Mouse (Mus musculus) heart, embryonic 12.5 days (tissue): ENCODE results near the gene Il22. TPM values are rescaled to one million over a fixed set of nuclear protein-coding genes. Genes with fewer than 3 reads are reported as not detected.
"Not testable (repeated sequence)": the region's sequence is repeated elsewhere in the genome, so short reads cannot be mapped to it uniquely, and the experiment has no call there.

Experiments used
- ATAC-seq: fragments of 200-750 bp; cut with Nextera tagmentation; 2 replicates; pipeline ENCODE4 v1.8.0; 2017; ENCODE audit warnings: moderate TSS enrichment, moderate library complexity; ENCODE audit not compliant: insufficient number of reproducible peaks, low FRiP score
- H3K27ac ChIP-seq: fragments of 300-500 bp; sonication (generic); 2 replicates; pipeline ENCODE4 v1.5.1; 2016; ENCODE audit warnings: mild to moderate bottlenecking, moderate library complexity; ENCODE audit not compliant: poor library complexity, severe bottlenecking
- H3K27me3 ChIP-seq: fragments of 300-500 bp; sonication (generic); replicated peaks from 2 replicates; pipeline ENCODE4 v1.6.1; 2016; ENCODE audit warnings: mild to moderate bottlenecking, moderate library complexity
- H3K36me3 ChIP-seq: fragments of 300-500 bp; sonication (generic); 2 replicates; pipeline ENCODE4 v1.6.1; 2016; ENCODE audit warnings: mild to moderate bottlenecking, moderate library complexity
- H3K4me1 ChIP-seq: fragments of 300-500 bp; sonication (generic); replicated peaks from 2 replicates; pipeline ENCODE4 v1.6.1; 2016; ENCODE audit warnings: mild to moderate bottlenecking
- H3K4me2 ChIP-seq: fragments of 300-500 bp; sonication (generic); 2 replicates; pipeline ENCODE4 v1.6.1; 2016; ENCODE audit warnings: mild to moderate bottlenecking, moderate library complexity
- H3K4me3 ChIP-seq: fragments of 300-500 bp; sonication (generic); 2 replicates; pipeline ENCODE4 v1.5.1; 2016; ENCODE audit warnings: mild to moderate bottlenecking
- H3K9ac ChIP-seq: fragments of 300-500 bp; sonication (generic); 2 replicates; pipeline ENCODE4 v1.6.1; 2016; ENCODE audit warnings: mild to moderate bottlenecking, moderate library complexity
- H3K9me3 ChIP-seq: fragments of 300-500 bp; sonication (generic); replicated peaks from 2 replicates; pipeline ENCODE4 v1.6.1; 2016; ENCODE audit warnings: mild to moderate bottlenecking, moderate library complexity
- WGBS: fragments of 180-500 bp; shearing (Covaris S2); methylation state at CpG from one replicate; pipeline ENCODE4 v1.1.7; 2016; 5-methylcytosine and 5-hydroxymethylcytosine counted together
- polyA plus RNA-seq: library from polyadenylated mRNA; unstranded; fragments of >200 nt; fragmentation: Nextera tagmentation; extraction: Ambion mirVana; gene quantifications from 2 replicates; pipeline ENCODE4 v1.2.1, GENCODE M21; 2016

Il22 gene
- polyA plus RNA-seq: not detected in 2 replicates

DNA sequence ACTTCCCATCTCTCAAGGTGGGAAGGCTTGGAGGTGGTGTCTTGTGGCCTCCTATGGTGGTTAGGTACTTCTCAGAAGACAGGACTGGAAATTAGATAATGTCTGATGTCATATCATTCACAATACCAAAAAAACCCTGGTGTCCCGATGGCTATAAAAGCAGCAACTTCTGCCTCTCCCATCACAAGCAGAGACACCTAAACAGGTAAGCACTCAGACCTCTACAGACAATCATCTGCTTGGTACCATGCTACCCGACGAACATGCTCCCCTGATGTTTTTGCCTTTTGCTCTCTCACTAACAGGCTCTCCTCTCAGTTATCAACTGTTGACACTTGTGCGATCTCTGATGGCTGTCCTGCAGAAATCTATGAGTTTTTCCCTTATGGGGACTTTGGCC lies at the start of gene Il22:
Gene Il22, plus strand, starts transcription at position 301 of the 400 bp plus-strand sequence.
- WGBS: 83% methylated on average over 4 of the region's 4 CpGs
- no peak within 1 kb of the TSS for H3K4me2 ChIP-seq

GRCm38 (mm10) chr10:118155932-118156331 lies 48.8 kb upstream of the Il22 start:
- H3K4me3 ChIP-seq: no peak overlapping the region
- H3K9ac ChIP-seq: no peak overlapping the region
- no peaks in the 10 kb centered on the region for H3K4me1 ChIP-seq
- H3K4me2 ChIP-seq: no peak overlapping the region
- peaks cover 53% of the 10 kb centered on the region for H3K36me3 ChIP-seq
- H3K27me3 ChIP-seq: no peaks in the 10 kb centered on the region
- 0 out of 2 replicates have a peak, but pooled peaks cover 3% of the 10 kb centered on the region for H3K9me3 ChIP-seq
- ATAC-seq: no peak
- H3K27ac ChIP-seq: no peak overlapping the region

More for the DNA sequence above, at the start of gene Il22:
- Histone ChIP-seq H3K9ac (no peak within 1 kb of the TSS), H3K4me1 (no peaks in the 10 kb centered on the region), H3K27ac (no peak within 1 kb of the TSS), H3K36me3 (no peaks in the 10 kb centered on the region), H3K9me3 (no peaks in the 10 kb centered on the region), H3K4me3 (no peak within 1 kb of the TSS), H3K27me3 (no peaks in the 10 kb centered on the region)
- ATAC-seq: no peak

GRCm38 (mm10) chr10:118161131-118161530 lies 43.6 kb upstream of the Il22 start:
- Histone ChIP-seq H3K36me3 (peaks cover 58% of the 10 kb centered on the region), H3K4me3 (no peak overlapping the region), H3K4me2 (no peak overlapping the region), H3K4me1 (no peaks in the 10 kb centered on the region), H3K9me3 (0 out of 2 replicates have a peak, but pooled peaks cover 3% of the 10 kb centered on the region), H3K27ac (no peak overlapping the region), H3K27me3 (no peaks in the 10 kb centered on the region), H3K9ac (no peak overlapping the region)
- no peak for ATAC-seq
- WGBS: 70% methylated on average over 2 of the region's 2 CpGs

GRCm38 (mm10) chr10:118169212-118169611 lies 35.5 kb upstream of the Il22 start:
- WGBS: 83% methylated on average over 12 of the region's 12 CpGs
- no peaks in the 10 kb centered on the region for H3K4me1 ChIP-seq
- no peak overlapping the region for H3K9ac ChIP-seq
- ATAC-seq: no peak
- no peak overlapping the region for H3K4me3 ChIP-seq
- H3K4me2 ChIP-seq: no peak overlapping the region
- H3K27me3 ChIP-seq: no peaks in the 10 kb centered on the region
- H3K36me3 ChIP-seq: peaks cover 21% of the 10 kb centered on the region
- H3K27ac ChIP-seq: no peak overlapping the region
- no peaks in the 10 kb centered on the region for H3K9me3 ChIP-seq

- Histone ChIP-seq H3K27ac (no peak overlapping the region), H3K4me2 (no peak overlapping the region), H3K9ac (no peak overlapping the region), H3K9me3 (no peaks in the 10 kb centered on the region), H3K27me3 (no peaks in the 10 kb centered on the region), H3K4me1 (no peaks in the 10 kb centered on the region), H3K36me3 (peaks cover 5% of the 10 kb centered on the region; the same call in 1 of the 2 replicates), H3K4me3 (no peak overlapping the region)
- ATAC-seq: no peak
- 75% methylated on average over 8 of the region's 8 CpGs for WGBS
These were observed 32.3 kb upstream of the Il22 start for GRCm38 (mm10) chr10:118172416-118172815.

GRCm38 (mm10) chr10:118172876-118173275 lies 31.9 kb upstream of the Il22 start:
- Histone ChIP-seq H3K9me3 (no peaks in the 10 kb centered on the region), H3K27me3 (no peaks in the 10 kb centered on the region), H3K4me2 (no peak overlapping the region), H3K36me3 (peaks cover 5% of the 10 kb centered on the region; the same call in 1 of the 2 replicates), H3K9ac (no peak overlapping the region), H3K4me3 (no peak overlapping the region), H3K27ac (no peak overlapping the region), H3K4me1 (no peaks in the 10 kb centered on the region)
- no peak for ATAC-seq
- 87% methylated on average over 3 of the region's 3 CpGs for WGBS

- not testable (repeated sequence) for H3K27ac ChIP-seq, H3K36me3 ChIP-seq, ATAC-seq, H3K4me2 ChIP-seq, H3K4me3 ChIP-seq, H3K9ac ChIP-seq, H3K9me3 ChIP-seq, H3K4me1 ChIP-seq, H3K27me3 ChIP-seq
- WGBS: 56% methylated on average over 4 of the region's 4 CpGs
These were observed 29.2 kb upstream of the Il22 start for GRCm38 (mm10) chr10:118175542-118175941.

DNA sequence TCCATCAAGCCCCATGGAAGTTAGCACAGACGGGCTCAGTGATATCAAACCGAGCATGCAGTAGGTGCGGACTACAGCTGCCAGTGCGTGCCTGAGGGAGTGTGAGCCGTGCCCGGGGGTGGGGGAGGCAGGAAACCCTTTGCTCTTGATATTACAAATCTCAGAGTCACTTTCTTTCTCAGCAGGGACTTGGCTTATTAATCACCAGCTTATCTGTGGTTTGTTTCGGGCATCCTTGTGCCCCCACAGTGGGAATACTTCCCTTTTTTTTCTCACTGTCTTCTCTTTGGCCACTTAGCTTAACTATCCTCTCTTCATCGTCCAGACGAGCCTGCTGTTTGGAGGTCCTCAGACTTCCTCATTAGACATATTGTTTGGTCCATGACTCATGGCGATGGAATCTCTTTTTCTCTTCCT lies 26.0 kb upstream of the Il22 start:
- Histone ChIP-seq H3K36me3 (no peaks in the 10 kb centered on the region), H3K27ac (no peak overlapping the region), H3K4me1 (no peaks in the 10 kb centered on the region), H3K4me2 (no peak overlapping the region), H3K4me3 (no peak overlapping the region), H3K9me3 (no peaks in the 10 kb centered on the region), H3K27me3 (no peaks in the 10 kb centered on the region), H3K9ac (no peak overlapping the region)
- 64% methylated on average over 10 of the region's 10 CpGs for WGBS
- no peak for ATAC-seq

DNA sequence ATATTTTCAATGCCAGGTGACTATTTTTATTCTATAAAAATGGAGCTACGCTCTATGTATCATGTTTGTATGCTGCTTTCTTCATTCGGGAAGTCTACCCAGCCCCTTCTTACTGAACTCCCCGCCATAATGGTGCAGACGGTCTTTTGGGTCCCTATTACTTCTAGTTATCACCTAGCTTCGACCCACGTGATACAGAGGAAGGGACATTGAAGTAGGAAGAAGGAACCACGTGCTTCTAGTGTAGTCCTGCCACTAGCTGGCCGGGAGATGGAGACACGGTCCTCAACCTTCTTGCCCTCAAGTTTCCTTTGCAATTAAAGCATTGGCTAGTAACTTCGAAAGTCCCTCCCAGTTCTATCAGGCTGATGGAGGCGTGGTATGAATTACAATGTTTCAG lies 25.5 kb upstream of the Il22 start:
- H3K27me3 ChIP-seq: no peaks in the 10 kb centered on the region
- no peak overlapping the region for H3K4me3 ChIP-seq
- no peaks in the 10 kb centered on the region for H3K36me3 ChIP-seq
- H3K27ac ChIP-seq: no peak overlapping the region
- ATAC-seq: no peak
- H3K9ac ChIP-seq: no peak overlapping the region
- H3K4me2 ChIP-seq: no peak overlapping the region
- WGBS: 82% methylated on average over 11 of the region's 11 CpGs
- no peaks in the 10 kb centered on the region for H3K9me3 ChIP-seq
- no peaks in the 10 kb centered on the region for H3K4me1 ChIP-seq

GRCm38 (mm10) chr10:118195150-118195549 lies 9.6 kb upstream of the Il22 start:
- H3K36me3 ChIP-seq, H3K27ac ChIP-seq, H3K4me1 ChIP-seq, H3K4me2 ChIP-seq, H3K4me3 ChIP-seq, H3K9ac ChIP-seq, H3K27me3 ChIP-seq, ATAC-seq, H3K9me3 ChIP-seq: not testable (repeated sequence)
- WGBS: 26% methylated on average over 3 of the region's 3 CpGs

GRCm38 (mm10) chr10:118215719-118216393 lies 11.1 kb downstream of the Il22 start:
- not testable (repeated sequence) for H3K36me3 ChIP-seq, H3K9me3 ChIP-seq, H3K27ac ChIP-seq, H3K4me3 ChIP-seq, H3K27me3 ChIP-seq, H3K4me1 ChIP-seq, H3K9ac ChIP-seq, H3K4me2 ChIP-seq, ATAC-seq
- 84% methylated on average over 2 of the region's 4 CpGs for WGBS

GRCm38 (mm10) chr10:118227629-118228028 lies 22.9 kb downstream of the Il22 start:
- not testable (repeated sequence) for H3K4me1 ChIP-seq, H3K9me3 ChIP-seq, H3K9ac ChIP-seq, ATAC-seq, H3K36me3 ChIP-seq, H3K4me3 ChIP-seq, H3K27me3 ChIP-seq, H3K27ac ChIP-seq, H3K4me2 ChIP-seq
- WGBS: 100% methylated on average over 1 of the region's 2 CpGs
